Mouse (Mus musculus) limb, embryonic 12.5 days (tissue): ENCODE results near the gene Olfr281. TPM values are rescaled to one million over a fixed set of nuclear protein-coding genes. Genes with fewer than 3 reads are reported as not detected.
A peak's percentile ranks its signal among the peaks of the same experiment; 100 is the strongest.
"Not testable (repeated sequence)": the region's sequence is repeated elsewhere in the genome, so short reads cannot be mapped to it uniquely, and the experiment has no call there.

Source experiments
- ATAC-seq: fragments of 200-750 bp; cut with Nextera tagmentation; 2 replicates; pipeline ENCODE4 v1.8.0; 2017; ENCODE audit warnings: low read depth, moderate TSS enrichment; ENCODE audit not compliant: insufficient number of reproducible peaks, insufficient read depth, low FRiP score, low TSS enrichment
- H3K27ac ChIP-seq: fragments of 300-500 bp; sonication (generic); 2 replicates; pipeline ENCODE4 v1.5.1; 2016; ENCODE audit warnings: mild to moderate bottlenecking, moderate library complexity
- H3K27me3 ChIP-seq: fragments of 300-500 bp; sonication (generic); 2 replicates; pipeline ENCODE4 v1.6.1; 2016; ENCODE audit warnings: mild to moderate bottlenecking, moderate library complexity
- H3K36me3 ChIP-seq: fragments of 300-500 bp; sonication (generic); 2 replicates; pipeline ENCODE4 v1.6.1; 2016; ENCODE audit warnings: mild to moderate bottlenecking, moderate library complexity
- H3K4me1 ChIP-seq: fragments of 300-500 bp; sonication (generic); replicated peaks from 2 replicates; pipeline ENCODE4 v1.6.1; 2016
- H3K4me2 ChIP-seq: fragments of 300-500 bp; sonication (generic); 2 replicates; pipeline ENCODE4 v1.6.1; 2016; ENCODE audit warnings: mild to moderate bottlenecking, moderate library complexity
- H3K4me3 ChIP-seq: fragments of 300-500 bp; sonication (generic); replicated peaks from 2 replicates; pipeline ENCODE4 v1.5.1; 2016; ENCODE audit warnings: mild to moderate bottlenecking
- H3K9ac ChIP-seq: fragments of 300-500 bp; sonication (generic); replicated peaks from 2 replicates; pipeline ENCODE4 v1.6.1; 2016; ENCODE audit warnings: mild to moderate bottlenecking, moderate library complexity
- H3K9me3 ChIP-seq: fragments of 300-500 bp; sonication (generic); 2 replicates; pipeline ENCODE4 v1.6.1; 2016; ENCODE audit warnings: mild to moderate bottlenecking, moderate library complexity
- WGBS: fragments of 180-500 bp; shearing (Covaris S2); methylation state at CpG from one replicate; pipeline ENCODE4 v1.1.7; 2016; 5-methylcytosine and 5-hydroxymethylcytosine counted together
- polyA plus RNA-seq: library from polyadenylated mRNA; unstranded; fragments of >200 nt; fragmentation: Nextera tagmentation; extraction: Ambion mirVana; gene quantifications from 2 replicates; pipeline ENCODE4 v1.2.1, GENCODE M21; 2016

Gene Olfr281
- polyA plus RNA-seq, 1 experiment from 2014 or later, result not detected

GRCm38 (mm10) chr15:98430925-98431324 lies 21.5 kb upstream of the Olfr281 start, which contains the start of gene Olfr282:
Gene Olfr282, plus strand, starts transcription at chr15:98431225.
- not testable (repeated sequence) for H3K4me2 ChIP-seq, H3K27ac ChIP-seq, H3K27me3 ChIP-seq, H3K9me3 ChIP-seq, H3K9ac ChIP-seq, H3K4me3 ChIP-seq, H3K36me3 ChIP-seq, H3K4me1 ChIP-seq, ATAC-seq
- WGBS, result 86% methylated on average over 5 of the region's 5 CpGs

- WGBS, result 74% methylated on average over 3 of the region's 3 CpGs
- H3K4me2 ChIP-seq, result no peak overlapping the region
Measured at GRCm38 (mm10) chr15:98444561-98444960, 7.8 kb upstream of the Olfr281 start.

GRCm38 (mm10) chr15:98448521-98448920 lies 3.9 kb upstream of the Olfr281 start:
- H3K9ac ChIP-seq, result no peak overlapping the region
- no peak overlapping the region for H3K27ac ChIP-seq
- H3K36me3 ChIP-seq, result no peaks in the 10 kb centered on the region
- H3K27me3 ChIP-seq, result no peaks in the 10 kb centered on the region
- no peak overlapping the region for H3K4me3 ChIP-seq
- H3K9me3 ChIP-seq, result no peaks in the 10 kb centered on the region
- H3K4me2 ChIP-seq, result no peak overlapping the region
- ATAC-seq, result no peak
- H3K4me1 ChIP-seq, result no peaks in the 10 kb centered on the region
- WGBS, result 57% methylated on average over 4 of the region's 4 CpGs

More at GRCm38 (mm10) chr15:98444561-98444960, 7.8 kb upstream of the Olfr281 start:
- H3K9me3 ChIP-seq, result no peaks in the 10 kb centered on the region
- H3K27ac ChIP-seq, result no peak overlapping the region
- no peaks in the 10 kb centered on the region for H3K27me3 ChIP-seq
- no peak overlapping the region for H3K4me3 ChIP-seq
- H3K4me1 ChIP-seq, result no peaks in the 10 kb centered on the region
- no peak for ATAC-seq
- H3K36me3 ChIP-seq, result no peaks in the 10 kb centered on the region
- no peak overlapping the region for H3K9ac ChIP-seq

GRCm38 (mm10) chr15:98469596-98469995 lies 17.2 kb downstream of the Olfr281 start, which contains the start of gene OR5BS1P:
Gene OR5BS1P, plus strand, starts transcription at chr15:98469896.
- Histone ChIP-seq H3K4me1 (no peaks in the 10 kb centered on the region), H3K36me3 (no peaks in the 10 kb centered on the region), H3K4me2 (no peak within 1 kb of the TSS), H3K9me3 (no peaks in the 10 kb centered on the region; the same call in 1 of the 2 replicates), H3K9ac (no peak within 1 kb of the TSS), H3K4me3 (no peak within 1 kb of the TSS), H3K27ac (no peak within 1 kb of the TSS), H3K27me3 (peaks cover 10% of the 10 kb centered on the region; the same call in 1 of the 2 replicates)
- ATAC-seq, result no peak
- 88% methylated on average over 4 of the region's 4 CpGs for WGBS

GRCm38 (mm10) chr15:98471539-98471938 lies 19.2 kb downstream of the Olfr281 start:
- no peaks in the 10 kb centered on the region for H3K36me3 ChIP-seq
- no peaks in the 10 kb centered on the region; the same call in 1 of the 2 replicates for H3K9me3 ChIP-seq
- no peaks in the 10 kb centered on the region for H3K4me1 ChIP-seq
- H3K4me2 ChIP-seq, result no peak overlapping the region
- ATAC-seq, result no peak
- H3K27me3 ChIP-seq, result peaks cover 4% of the 10 kb centered on the region; the same call in 1 of the 2 replicates
- 89% methylated on average over 13 of the region's 13 CpGs for WGBS
- H3K27ac ChIP-seq, result no peak overlapping the region
- no peak overlapping the region for H3K9ac ChIP-seq
- H3K4me3 ChIP-seq, result no peak overlapping the region

GRCm38 (mm10) chr15:98474958-98475357 lies 22.6 kb downstream of the Olfr281 start:
- 75% methylated on average over 10 of the region's 10 CpGs for WGBS
- no peak overlapping the region for H3K27ac ChIP-seq
- no peaks in the 10 kb centered on the region for H3K36me3 ChIP-seq
- H3K4me1 ChIP-seq, result no peaks in the 10 kb centered on the region
- no peak overlapping the region for H3K9ac ChIP-seq
- H3K4me3 ChIP-seq, result no peak overlapping the region
- H3K4me2 ChIP-seq, result no peak overlapping the region
- no peaks in the 10 kb centered on the region for H3K9me3 ChIP-seq
- peaks cover 4% of the 10 kb centered on the region; the same call in 1 of the 2 replicates for H3K27me3 ChIP-seq
- ATAC-seq, result no peak

- H3K4me3 ChIP-seq, result no peak overlapping the region
- no peaks in the 10 kb centered on the region for H3K36me3 ChIP-seq
- peaks cover 4% of the 10 kb centered on the region; the same call in 1 of the 2 replicates for H3K27me3 ChIP-seq
- no peak overlapping the region for H3K4me2 ChIP-seq
- no peak for ATAC-seq
- no peak overlapping the region for H3K9ac ChIP-seq
- H3K27ac ChIP-seq, result no peak overlapping the region
- 54% methylated on average over 10 of the region's 10 CpGs for WGBS
- H3K4me1 ChIP-seq, result no peaks in the 10 kb centered on the region
- no peaks in the 10 kb centered on the region for H3K9me3 ChIP-seq
Measured at GRCm38 (mm10) chr15:98475382-98475781, 23.0 kb downstream of the Olfr281 start.

- no peaks in the 10 kb centered on the region for H3K36me3 ChIP-seq
- H3K4me2 ChIP-seq, result no peak overlapping the region
- no peak overlapping the region for H3K9ac ChIP-seq
- H3K27me3 ChIP-seq, result no peaks in the 10 kb centered on the region
- H3K4me3 ChIP-seq, result no peak overlapping the region
- H3K27ac ChIP-seq, result no peak overlapping the region
- no peaks in the 10 kb centered on the region for H3K9me3 ChIP-seq
- WGBS, result 79% methylated on average over 5 of the region's 5 CpGs
- H3K4me1 ChIP-seq, result no peaks in the 10 kb centered on the region
- ATAC-seq, result no peak
Measured at GRCm38 (mm10) chr15:98476281-98476680, 23.9 kb downstream of the Olfr281 start.

GRCm38 (mm10) chr15:98479568-98480102 lies 27.2 kb downstream of the Olfr281 start:
- Histone ChIP-seq H3K27ac (no peak overlapping the region), H3K4me1 (no peaks in the 10 kb centered on the region), H3K36me3 (no peaks in the 10 kb centered on the region), H3K9me3 (no peaks in the 10 kb centered on the region), H3K4me2 (no peak overlapping the region), H3K4me3 (no peak overlapping the region), H3K9ac (no peak overlapping the region), H3K27me3 (no peaks in the 10 kb centered on the region)
- no peak for ATAC-seq
- WGBS, result 72% methylated on average over 7 of the region's 7 CpGs

GRCm38 (mm10) chr15:98482701-98483100 lies 30.3 kb downstream of the Olfr281 start, which contains the start of gene Lalba:
Gene Lalba, minus strand, starts transcription at chr15:98482721.
- H3K9ac ChIP-seq, result no peak within 1 kb of the TSS
- ATAC-seq, result no peak
- no peaks in the 10 kb centered on the region for H3K4me1 ChIP-seq
- no peak within 1 kb of the TSS for H3K4me2 ChIP-seq
- no peak within 1 kb of the TSS for H3K4me3 ChIP-seq
- H3K9me3 ChIP-seq, result no peaks in the 10 kb centered on the region
- H3K27ac ChIP-seq, result no peak within 1 kb of the TSS
- 69% methylated on average over 3 of the region's 3 CpGs for WGBS
- no peaks in the 10 kb centered on the region for H3K27me3 ChIP-seq
- H3K36me3 ChIP-seq, result no peaks in the 10 kb centered on the region

- Histone ChIP-seq H3K4me1 (no peaks in the 10 kb centered on the region), H3K27me3 (no peaks in the 10 kb centered on the region), H3K4me3 (no peak overlapping the region), H3K9me3 (no peaks in the 10 kb centered on the region), H3K27ac (0 out of 2 replicates have a peak overlapping the region, but pooled peaks have one; percentile 18), H3K36me3 (no peaks in the 10 kb centered on the region), H3K9ac (no peak overlapping the region), H3K4me2 (no peak overlapping the region)
- 58% methylated on average over 18 of the region's 18 CpGs for WGBS
- peak; percentile 52; the same call in 1 of the 2 replicates for ATAC-seq
Measured at GRCm38 (mm10) chr15:98483907-98484886, 31.8 kb downstream of the Olfr281 start.
